ENCODE assay signal across 8 mouse cellular contexts in the genomic region with DNA sequence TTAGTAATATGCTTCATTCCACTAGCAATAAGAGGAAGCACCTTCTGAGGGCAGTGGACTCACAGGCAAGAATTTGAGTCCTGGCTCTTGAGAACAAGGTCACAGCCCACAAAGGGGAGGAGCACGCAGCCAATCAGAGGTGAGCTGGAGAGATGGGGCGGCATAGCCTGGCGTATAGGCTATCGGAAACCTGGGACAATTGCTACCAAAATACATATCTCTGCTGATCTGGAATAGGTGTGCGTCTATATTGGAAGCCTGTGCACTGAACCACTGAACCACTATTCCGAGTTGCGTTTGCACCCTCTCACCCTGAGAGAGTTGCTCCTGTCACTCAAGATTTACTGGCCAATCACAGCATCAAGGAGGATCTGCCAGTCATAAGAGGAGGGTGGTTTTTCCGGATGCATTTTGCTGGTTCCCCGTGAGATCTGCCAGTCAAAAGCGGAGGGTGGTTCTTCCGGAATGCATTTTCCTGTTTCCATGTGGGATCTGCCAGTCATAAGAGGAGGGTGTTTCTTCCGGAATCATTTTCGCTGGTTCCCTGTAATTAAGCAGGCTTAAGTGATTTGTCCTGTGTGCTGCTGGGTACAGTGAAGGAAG.
DNase-seq lines count a peak whose midpoint lies in the region; ATAC-seq and TF ChIP-seq lines count a peak whose summit lies in the region.
"Not testable (repeated sequence)": the region's sequence is repeated elsewhere in the genome, so short reads cannot be mapped to it uniquely, and the experiment has no call there.

No protein-coding gene starts in this region.

- peak; percentile 100 for ATAC-seq in cerebellum, adult (ENCODE audit: insufficient number of reproducible peaks, low FRiP score, low TSS enrichment)
- ATAC-seq in forebrain, embryonic 13.5 days = peak; percentile 100
- ATAC-seq in liver, postnatal 0 days = peak; percentile 99
- ATAC-seq in neural tube, embryonic 14.5 days (ENCODE audit: low read depth) = peak; percentile 99

- not testable (repeated sequence) for H3K4me1 ChIP-seq in ES-Bruce4 (ENCODE audit: control insufficient read depth, insufficient read depth, low read length); forebrain, embryonic 13.5 days; liver, postnatal 0 days (ENCODE audit: insufficient read depth); neural tube, embryonic 14.5 days (ENCODE audit: control insufficient read depth, insufficient read depth, low read length)

- not testable (repeated sequence) for H3K9me3 ChIP-seq in ES-Bruce4 (replicated peaks; ENCODE audit: control insufficient read depth, insufficient read depth, low read length, poor library complexity, severe bottlenecking); forebrain, embryonic 13.5 days (replicated peaks); liver, postnatal 0 days (ENCODE audit: low read length); neural tube, embryonic 14.5 days (ENCODE audit: control insufficient read depth, low read length)

- not testable (repeated sequence) for H3K36me3 ChIP-seq in ES-Bruce4 (ENCODE audit: control insufficient read depth, insufficient read depth, low read length, poor library complexity, severe bottlenecking); forebrain, embryonic 13.5 days (ENCODE audit: poor library complexity, severe bottlenecking); liver, postnatal 0 days (replicated peaks; ENCODE audit: insufficient read depth, low read length); neural tube, embryonic 14.5 days (ENCODE audit: control insufficient read depth, insufficient read depth, low read length)

- not testable (repeated sequence) for TF ChIP-seq CTCF in ES-Bruce4 (IDR thresholded peaks at IDR 0.05; ENCODE audit: low read depth, low read length)
- TF ChIP-seq CTCF in liver, postnatal 0 days (IDR thresholded peaks at IDR 0.05; ENCODE audit: low read depth) = 0 out of 2 replicates have a peak, but pooled peaks have one; percentile 11

- H3K27me3 ChIP-seq in ES-Bruce4 (ENCODE audit: control insufficient read depth, insufficient read depth, low read length, poor library complexity, severe bottlenecking); forebrain, embryonic 13.5 days; liver, postnatal 0 days (ENCODE audit: insufficient read depth, low read length); neural tube, embryonic 14.5 days (ENCODE audit: control insufficient read depth, insufficient read depth, low read length): not testable (repeated sequence)

- H3K9ac ChIP-seq in ES-Bruce4 (ENCODE audit: low read depth, poor library complexity, severe bottlenecking) = peak overlapping the region; percentile 18; the same call in 1 of the 2 replicates
- peak overlapping the region; percentile 45; the same call in 1 of the 2 replicates for H3K9ac ChIP-seq in forebrain, embryonic 13.5 days
- H3K9ac ChIP-seq in liver, postnatal 0 days (replicated peaks) = peak overlapping the region; percentile 47
- H3K9ac ChIP-seq in neural tube, embryonic 14.5 days (replicated peaks; ENCODE audit: low read depth, low read length) = not testable (repeated sequence)

- H3K27ac ChIP-seq in ES-Bruce4 (ENCODE audit: insufficient read depth, low read length); forebrain, embryonic 13.5 days: not testable (repeated sequence)
- peak overlapping the region; percentile 29; the same call in 1 of the 2 replicates for H3K27ac ChIP-seq in liver, postnatal 0 days (ENCODE audit: low read depth)
- H3K27ac ChIP-seq in neural tube, embryonic 14.5 days (ENCODE audit: low read depth, low read length) = 0 out of 2 replicates have a peak overlapping the region, but pooled peaks have one; percentile 67

- not testable (repeated sequence) for TF ChIP-seq EP300 in ES-Bruce4 (IDR thresholded peaks at IDR 0.05; ENCODE audit: insufficient read depth, low read depth, low read length); liver, postnatal 0 days (IDR thresholded peaks at IDR 0.05; ENCODE audit: low read depth)

- DNase-seq in heart, postnatal 10 days = peak; percentile 95 to 96
- DNase-seq in large intestine, adult 2 months (ENCODE audit: low read depth, low spot score) = peak; percentile 82
- peak; percentile 74 for DNase-seq in liver, postnatal 0 days
- DNase-seq in testis, postnatal 10 days (ENCODE audit: low spot score) = peak; percentile 78

- H3K4me3 ChIP-seq in ES-Bruce4 (ENCODE audit: low read depth, low read length) = peak overlapping the region; percentile 74
- H3K4me3 ChIP-seq in forebrain, embryonic 13.5 days = peak overlapping the region; percentile 45
- H3K4me3 ChIP-seq in liver, postnatal 0 days (ENCODE audit: low read depth, low read length) = peak overlapping the region; percentile 51
- peak overlapping the region; percentile 35 for H3K4me3 ChIP-seq in neural tube, embryonic 14.5 days (ENCODE audit: low read depth, low read length)

- WGBS in forebrain, embryonic 13.5 days = 0% methylated on average over 13 of the region's 13 CpGs
- WGBS in large intestine, adult 2 months = under 1% methylated on average over 13 of the region's 13 CpGs
- WGBS in liver, postnatal 0 days (ENCODE audit: insufficient replicate concordance) = under 1% methylated on average over 13 of the region's 13 CpGs
- under 1% methylated on average over 13 of the region's 13 CpGs for WGBS in neural tube, embryonic 14.5 days

- H3K4me2 ChIP-seq in forebrain, embryonic 13.5 days = peak overlapping the region; percentile 52
- peak overlapping the region; percentile 60; the same call in 1 of the 2 replicates for H3K4me2 ChIP-seq in liver, postnatal 0 days (ENCODE audit: low read depth, low read length)
- peak overlapping the region; percentile 24; the same call in 1 of the 2 replicates for H3K4me2 ChIP-seq in neural tube, embryonic 14.5 days (ENCODE audit: low read depth, low read length)

- intact Hi-C loops in heart, postnatal 10 days (cut with DNase I) = loop anchor here (2.0 to 10.0 kb wide), 3 partner anchors 59 to 331 kb away; a partner anchor contains a TSS

- TF ChIP-seq POLR2A in ES-Bruce4 (IDR thresholded peaks at IDR 0.05; ENCODE audit: insufficient read depth, low read length) = peak; percentile 14
